Comparison of ENCODE assay signal across 16 mouse cellular contexts in genomic region chr10:59889953-59890751, GRCm38 (mm10). TPM values are rescaled to one million over a fixed set of nuclear protein-coding genes. Genes with fewer than 3 reads are reported as not detected.
DNase-seq lines count a peak whose midpoint lies in the region; ATAC-seq and TF ChIP-seq lines count a peak whose summit lies in the region.
"Had no signal": no experiment of that assay in that cellular context is flagged by ENCODE, and none has a peak within 500 bp of the region (broad histone marks: within the 10 kb centered on the region; RNA-seq: fewer than 3 reads in every experiment).

No protein-coding gene starts in this region.

- no peaks in the 10 kb centered on the region for H3K27me3 ChIP-seq in heart, adult 2 months (ENCODE audit: control insufficient read depth, insufficient read depth, low read length)
- no peaks in the 10 kb centered on the region for H3K27me3 ChIP-seq in midbrain, embryonic 16.5 days (ENCODE audit: control insufficient read depth, insufficient read depth, low read depth, low read length)
- no peaks in the 10 kb centered on the region for H3K27me3 ChIP-seq in midbrain, embryonic 13.5 days
- H3K27me3 ChIP-seq in hindbrain, embryonic 13.5 days, result no peaks in the 10 kb centered on the region
- H3K27me3 ChIP-seq in stomach, embryonic 16.5 days (ENCODE audit: control insufficient read depth, insufficient read depth, low read length), result no peaks in the 10 kb centered on the region

- intact Hi-C loops in heart, adult 2 months (cut with DNase I), result loop anchor here (5.0 to 10.0 kb wide), 2 partner anchors 257 to 355 kb away; no protein-coding TSS in a partner anchor

- no peak overlapping the region for H3K27ac ChIP-seq in heart, adult 2 months
- H3K27ac ChIP-seq in midbrain, embryonic 16.5 days (ENCODE audit: low read length), result no peak overlapping the region
- no peak overlapping the region for H3K27ac ChIP-seq in midbrain, embryonic 13.5 days
- H3K27ac ChIP-seq in hindbrain, embryonic 13.5 days, result no peak overlapping the region
- no peak overlapping the region for H3K27ac ChIP-seq in stomach, embryonic 16.5 days (ENCODE audit: low read length)
- H3K27ac ChIP-seq: liver, embryonic 14.5 days; midbrain, embryonic 10.5 days had no signal

- no peaks in the 10 kb centered on the region for H3K9me3 ChIP-seq in midbrain, embryonic 16.5 days (replicated peaks; ENCODE audit: control insufficient read depth, low read length, poor library complexity, severe bottlenecking)
- H3K9me3 ChIP-seq in midbrain, embryonic 13.5 days, result no peaks in the 10 kb centered on the region
- H3K9me3 ChIP-seq in hindbrain, embryonic 13.5 days, result no peaks in the 10 kb centered on the region
- no peaks in the 10 kb centered on the region for H3K9me3 ChIP-seq in stomach, embryonic 16.5 days (replicated peaks; ENCODE audit: control insufficient read depth, low read length)
- H3K9me3 ChIP-seq: midbrain, embryonic 10.5 days had no signal

- no peak overlapping the region for H3K4me3 ChIP-seq in heart, adult 2 months
- no peak overlapping the region for H3K4me3 ChIP-seq in midbrain, embryonic 16.5 days (ENCODE audit: low read depth, low read length)
- no peak overlapping the region for H3K4me3 ChIP-seq in midbrain, embryonic 13.5 days (replicated peaks)
- no peak overlapping the region for H3K4me3 ChIP-seq in hindbrain, embryonic 13.5 days
- H3K4me3 ChIP-seq in stomach, embryonic 16.5 days (replicated peaks; ENCODE audit: low read length), result no peak overlapping the region
- H3K4me3 ChIP-seq: erythroblast, embryonic 14.5 days; midbrain, embryonic 10.5 days had no signal

- peaks cover 9% of the 10 kb centered on the region for H3K4me1 ChIP-seq in heart, adult 2 months (ENCODE audit: control insufficient read depth, insufficient read depth, low read length)
- H3K4me1 ChIP-seq in midbrain, embryonic 16.5 days (ENCODE audit: control insufficient read depth, insufficient read depth, low read length), result peaks cover 9% of the 10 kb centered on the region; the same call in 1 of the 2 replicates
- H3K4me1 ChIP-seq in midbrain, embryonic 13.5 days (replicated peaks), result peaks cover 10% of the 10 kb centered on the region
- H3K4me1 ChIP-seq in hindbrain, embryonic 13.5 days (replicated peaks), result peaks cover 30% of the 10 kb centered on the region
- no peaks in the 10 kb centered on the region for H3K4me1 ChIP-seq in stomach, embryonic 16.5 days (ENCODE audit: control insufficient read depth, insufficient read depth, low read length)

- no peak for TF ChIP-seq CTCF in heart, adult 2 months (IDR thresholded peaks at IDR 0.05)

- ATAC-seq in midbrain, embryonic 16.5 days, result 0 out of 2 replicates have a peak, but pooled peaks have one; percentile 19
- no peak for ATAC-seq in midbrain, embryonic 13.5 days
- peak; percentile 4; the same call in 1 of the 2 replicates for ATAC-seq in hindbrain, embryonic 13.5 days (ENCODE audit: low FRiP score)
- peak; percentile 4; the same call in 1 of the 2 replicates for ATAC-seq in stomach, embryonic 16.5 days (ENCODE audit: insufficient read depth, low FRiP score)
- no peak for ATAC-seq in megakaryocyte, adult 5-6 weeks (ENCODE audit: poor library complexity, severe bottlenecking)

- 82% methylated on average over 15 of the region's 15 CpGs for WGBS in heart, adult 2 months
- 81% methylated on average over 15 of the region's 15 CpGs for whole genome bisulfite sequencing in midbrain, embryonic 16.5 days
- 84% methylated on average over 15 of the region's 15 CpGs for whole genome bisulfite sequencing in midbrain, embryonic 13.5 days
- WGBS in hindbrain, embryonic 13.5 days, result 80% methylated on average over 15 of the region's 15 CpGs
- WGBS in stomach, embryonic 16.5 days, result 86% methylated on average over 15 of the region's 15 CpGs

- TF ChIP-seq POLR2A in heart, adult 2 months (IDR thresholded peaks at IDR 0.05; ENCODE audit: insufficient read depth, low read depth, low read length), result no peak

- H3K4me2 ChIP-seq in midbrain, embryonic 16.5 days (ENCODE audit: low read length), result no peak overlapping the region
- no peak overlapping the region for H3K4me2 ChIP-seq in midbrain, embryonic 13.5 days (replicated peaks)
- H3K4me2 ChIP-seq in hindbrain, embryonic 13.5 days, result no peak overlapping the region
- no peak overlapping the region for H3K4me2 ChIP-seq in stomach, embryonic 16.5 days (ENCODE audit: low read depth, low read length)

- no peak overlapping the region for H3K9ac ChIP-seq in heart, adult 2 months (ENCODE audit: low read depth, low read length)
- no peak overlapping the region for H3K9ac ChIP-seq in midbrain, embryonic 16.5 days (ENCODE audit: low read depth, low read length)
- H3K9ac ChIP-seq in midbrain, embryonic 13.5 days (replicated peaks), result no peak overlapping the region
- peak overlapping the region; percentile 13; the same call in 1 of the 2 replicates for H3K9ac ChIP-seq in hindbrain, embryonic 13.5 days
- no peak overlapping the region for H3K9ac ChIP-seq in stomach, embryonic 16.5 days (ENCODE audit: low read length)
- H3K9ac ChIP-seq: liver, embryonic 14.5 days had no signal

- H3K36me3 ChIP-seq in heart, adult 2 months (ENCODE audit: control insufficient read depth, insufficient read depth, low read length), result no peaks in the 10 kb centered on the region
- peaks cover 17% of the 10 kb centered on the region for H3K36me3 ChIP-seq in midbrain, embryonic 16.5 days (ENCODE audit: control insufficient read depth, insufficient read depth, low read length)
- peaks cover 42% of the 10 kb centered on the region for H3K36me3 ChIP-seq in midbrain, embryonic 13.5 days
- peaks cover 42% of the 10 kb centered on the region for H3K36me3 ChIP-seq in hindbrain, embryonic 13.5 days
- H3K36me3 ChIP-seq in stomach, embryonic 16.5 days (ENCODE audit: control insufficient read depth, insufficient read depth, low read length), result 0 out of 2 replicates have a peak, but pooled peaks cover under 1% of the 10 kb centered on the region

- no peak for TF ChIP-seq EP300 in heart, adult 2 months (IDR thresholded peaks at IDR 0.05; ENCODE audit: insufficient read depth, low read depth, low read length)

- DNase-seq in heart, adult 11 months, result peak; percentile 89
- DNase-seq in heart, adult 2 months, result no peak
- no peak for DNase-seq in lung, postnatal 25 days (ENCODE audit: low spot score)
- DNase-seq: adrenal gland, adult 2 months; cerebellum, adult 18-20 months; lung, postnatal 10 days; right cerebral cortex, adult 18-20 months; thymus, postnatal 4 days had no signal

- 0 out of 2 replicates have a peak, but pooled peaks cover 2% of the 10 kb centered on the region for H3K79me2 ChIP-seq in heart, adult 2 months (replicated peaks; ENCODE audit: control insufficient read depth, insufficient read depth, low read length)

RNA-seq across cellular contexts. Expression of gene Dnajb12, which starts 10.8 kb away (rescaled TPM):
- total RNA-seq in heart, adult 2 months (2021), result 10 to 100 TPM; 36.8 to 45.4 TPM
- 32.9 and 39.2 TPM in 2 replicates for polyA plus RNA-seq in heart, adult 2 months (2012; rRNA removed)
- polyA plus RNA-seq in midbrain, embryonic 16.5 days (2015; fragmentation: Nextera tagmentation; extraction: Ambion mirVana), result 18.5 and 19.1 TPM in 2 replicates
- 18.3 and 18.6 TPM in 2 replicates for polyA plus RNA-seq in midbrain, embryonic 13.5 days (2015; fragmentation: Nextera tagmentation; extraction: Ambion mirVana)
- 18.4 and 19.2 TPM in 2 replicates for polyA plus RNA-seq in hindbrain, embryonic 13.5 days (2015; fragmentation: Nextera tagmentation; extraction: Ambion mirVana)
- polyA plus RNA-seq in stomach, embryonic 16.5 days (2015; fragmentation: Nextera tagmentation; extraction: Ambion mirVana), result 20.4 and 26.1 TPM in 2 replicates
- total RNA-seq in megakaryocyte, adult 5-6 weeks (2015), result 21.9 and 26.0 TPM in 2 replicates
- total RNA-seq in megakaryocyte, adult 5-6 weeks (2017), result 17.3 and 18.5 TPM in 2 replicates

Comparison
In these comparisons a context has a peak if more than half of its experiments do, and no peak if none do; other contexts are left out.
1. ATAC-seq: peak in midbrain, embryonic 16.5 days (single experiment), hindbrain, embryonic 13.5 days (single experiment) and stomach, embryonic 16.5 days (single experiment); none in midbrain, embryonic 13.5 days (single experiment) and megakaryocyte, adult 5-6 weeks (single experiment).